Mouse (Mus musculus): Measurements from ENCODE around the gene Tmem269.

DNA sequence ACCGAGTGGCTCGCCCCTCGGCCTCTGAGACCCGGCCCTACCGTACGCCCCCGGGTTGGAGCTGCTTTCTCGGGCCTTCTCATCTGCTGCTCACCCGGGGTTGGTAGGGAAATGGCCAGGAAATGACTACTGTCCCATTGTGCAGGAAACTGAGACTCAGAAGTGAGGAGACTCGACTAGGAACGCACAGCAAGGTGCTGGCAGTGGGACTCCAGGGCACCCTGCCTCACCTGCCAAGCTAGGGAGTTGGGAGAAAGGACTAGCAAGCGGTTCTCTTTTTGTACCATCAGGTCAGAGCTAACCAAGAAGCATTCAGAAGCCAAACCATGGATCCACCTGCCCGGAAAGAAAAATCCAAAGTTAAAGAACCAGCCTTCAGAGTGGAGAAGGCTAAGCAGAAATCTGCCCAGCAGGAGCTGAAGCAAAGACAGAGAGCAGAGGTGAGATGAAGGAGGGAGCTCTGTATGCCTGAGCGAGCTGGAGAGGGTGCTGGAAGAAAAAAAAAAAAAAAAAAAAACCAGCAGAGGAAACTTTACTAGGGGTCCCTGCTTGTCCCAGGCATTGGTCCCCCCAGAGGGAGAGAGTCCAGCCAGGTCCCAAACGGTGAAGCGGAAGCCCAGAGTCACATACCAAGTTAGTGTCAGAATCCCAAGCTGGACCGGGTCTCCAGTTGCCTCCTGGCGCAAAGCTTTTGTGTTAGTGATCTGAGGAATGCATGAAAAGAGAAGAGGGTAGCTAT lies 22.3 kb downstream of the Tmem269 start:
- TF ChIP-seq CTCF (IDR thresholded peaks at IDR 0.05; ENCODE audit: low read depth, low read length) (no peak), GATA1 (IDR thresholded peaks at IDR 0.05; ENCODE audit: borderline replicate concordance, low read length) (no peak), TAL1 (conservative IDR thresholded peaks at IDR 0.05; ENCODE audit: low read depth, low read length) (no peak)
